Mouse (Mus musculus): ENCODE results near the gene Prkch.
"Not testable (repeated sequence)": the region's sequence is repeated elsewhere in the genome, so short reads cannot be mapped to it uniquely, and the experiment has no call there.

Prkch gene

GRCm38 (mm10) chr12:73584610-73585240, at the start of gene Prkch:
TSS of gene Prkch (plus strand) at chr12:73584796.
- DNase-seq = peak; percentile 58 to 60

- no peak for DNase-seq
Observed at GRCm38 (mm10) chr12:73537499-73538138, 47.0 kb upstream of the Prkch start.

GRCm38 (mm10) chr12:73538139-73538508, 46.5 kb upstream of the Prkch start:
- DNase-seq = not testable (repeated sequence)

- DNase-seq = no peak
Observed at GRCm38 (mm10) chr12:73539151-73539550, 45.4 kb upstream of the Prkch start.

- DNase-seq = no peak
Observed at GRCm38 (mm10) chr12:73540402-73540801, 44.2 kb upstream of the Prkch start.

GRCm38 (mm10) chr12:73543191-73543590, 41.4 kb upstream of the Prkch start:
- DNase-seq = no peak

- no peak for DNase-seq
Observed at GRCm38 (mm10) chr12:73544736-73545671, 39.6 kb upstream of the Prkch start.

- DNase-seq = peak; percentile 15 to 28
Observed at GRCm38 (mm10) chr12:73545672-73546085, 38.9 kb upstream of the Prkch start.

GRCm38 (mm10) chr12:73546086-73546711, 38.4 kb upstream of the Prkch start, which contains the start of gene Tmem30b:
TSS of gene Tmem30b (minus strand) at chr12:73546392.
- DNase-seq = no peak

GRCm38 (mm10) chr12:73547646-73548045, 37.0 kb upstream of the Prkch start:
- no peak for DNase-seq

GRCm38 (mm10) chr12:73548259-73548658, 36.3 kb upstream of the Prkch start:
- no peak for DNase-seq

- peak; percentile 83 to 85 for DNase-seq
Observed at GRCm38 (mm10) chr12:73554155-73554554, 30.4 kb upstream of the Prkch start.

GRCm38 (mm10) chr12:73558525-73559195, 25.9 kb upstream of the Prkch start:
- DNase-seq = no peak

- peak in 1 of 2 experiments; percentile 15 for DNase-seq
Observed at GRCm38 (mm10) chr12:73560091-73560490, 24.5 kb upstream of the Prkch start.

- DNase-seq = not testable (repeated sequence)
Observed at GRCm38 (mm10) chr12:73563122-73563521, 21.5 kb upstream of the Prkch start.

GRCm38 (mm10) chr12:73564176-73564575, 20.4 kb upstream of the Prkch start:
- no peak for DNase-seq

GRCm38 (mm10) chr12:73564795-73565619, 19.6 kb upstream of the Prkch start:
- peak; percentile 30 to 48 for DNase-seq

- peak in 1 of 2 experiments; percentile 6 for DNase-seq
Observed at GRCm38 (mm10) chr12:73565620-73565969, 19.0 kb upstream of the Prkch start.

GRCm38 (mm10) chr12:73574632-73575031, 10.0 kb upstream of the Prkch start:
- no peak for DNase-seq

GRCm38 (mm10) chr12:73578141-73578540, 6.5 kb upstream of the Prkch start:
- DNase-seq = no peak

GRCm38 (mm10) chr12:73580811-73581210, 3.8 kb upstream of the Prkch start:
- no peak for DNase-seq

Data from cerebellum, postnatal 14 days (tissue).